Mouse (Mus musculus) skeletal muscle tissue, adult 2 months (tissue): Measurements from ENCODE around the gene Sap30l.

Experiments used
- DNase-seq: peaks from one replicate; pipeline ENCODE4 v3.0.0-alpha.2; 2012; ENCODE audit warnings: low read depth, low spot score

The Sap30l gene

DNA sequence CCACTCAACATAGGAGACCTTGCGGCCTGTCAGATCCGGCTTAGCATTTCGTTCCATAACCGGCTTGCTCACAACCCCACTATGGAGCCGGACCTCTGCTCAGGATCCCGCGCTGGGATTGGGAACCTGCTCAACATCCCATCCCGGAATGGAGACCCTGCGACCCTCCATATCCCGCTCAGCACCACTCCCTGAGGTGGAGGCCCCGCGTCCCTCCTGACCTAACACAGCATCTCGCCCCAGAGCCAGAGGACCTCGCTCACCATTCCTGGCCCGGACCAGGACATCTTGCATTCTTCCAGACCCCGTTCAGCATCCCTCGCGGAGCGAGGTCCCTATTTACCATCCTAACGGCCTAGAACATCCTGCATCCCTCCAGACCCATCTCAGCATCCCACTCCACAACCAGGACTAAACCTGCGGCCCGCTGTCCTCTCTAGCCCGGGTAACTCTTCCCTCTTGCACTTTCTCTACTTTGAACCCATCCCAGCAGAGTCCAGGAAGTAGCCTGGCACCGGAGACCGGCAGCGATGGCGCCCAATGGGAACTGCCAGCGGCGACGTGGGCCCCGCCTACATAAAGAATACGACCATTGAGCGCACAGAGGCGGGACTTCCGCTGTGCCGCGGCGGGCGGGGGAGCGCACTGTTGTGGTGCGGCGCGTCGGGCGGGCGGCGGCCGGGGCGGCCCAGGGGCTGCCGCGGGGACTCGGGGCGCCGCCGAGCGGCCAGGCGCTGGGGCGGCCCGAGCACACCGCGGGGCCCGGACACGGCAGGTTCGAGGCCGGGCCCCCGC, at the start of gene Sap30l:
Gene Sap30l (plus strand): TSS at position 667 of the 795 bp plus-strand sequence.
- DNase-seq = peak; percentile 91

DNA sequence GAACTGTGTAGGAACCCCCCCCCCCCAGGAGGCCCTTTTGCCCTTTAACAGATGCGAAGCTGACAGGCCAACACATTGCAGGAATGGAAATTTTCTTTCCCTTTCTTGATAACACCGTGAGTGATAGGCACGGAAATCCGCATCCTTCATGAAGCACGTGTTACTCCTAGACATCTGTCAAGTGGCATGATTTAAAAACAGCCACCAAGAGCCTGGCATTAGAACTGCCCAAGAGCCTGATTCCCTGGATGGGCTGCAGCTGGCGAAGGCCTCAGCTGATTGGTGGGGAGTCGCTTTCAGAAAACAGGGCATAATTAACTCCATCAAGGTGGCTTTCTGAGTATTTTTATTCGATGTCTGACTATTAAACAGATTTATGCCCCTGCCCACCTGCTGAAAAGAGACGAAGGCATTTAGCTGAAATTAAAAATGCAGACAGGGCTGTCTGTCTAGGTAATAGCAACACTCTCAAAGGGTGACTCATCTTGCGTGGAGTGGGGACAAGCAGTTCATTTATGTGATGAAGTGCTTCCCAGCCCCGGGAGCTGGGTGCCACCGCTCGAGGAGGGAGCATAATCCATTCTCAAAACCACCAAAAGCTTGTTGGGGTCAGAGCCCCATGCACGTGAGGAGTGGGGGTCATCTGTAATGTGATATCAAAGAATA, 47.8 kb upstream of the Sap30l start:
- no peak for DNase-seq

GRCm38 (mm10) chr11:57758621-57759020, 42.8 kb upstream of the Sap30l start:
- DNase-seq = no peak

DNA sequence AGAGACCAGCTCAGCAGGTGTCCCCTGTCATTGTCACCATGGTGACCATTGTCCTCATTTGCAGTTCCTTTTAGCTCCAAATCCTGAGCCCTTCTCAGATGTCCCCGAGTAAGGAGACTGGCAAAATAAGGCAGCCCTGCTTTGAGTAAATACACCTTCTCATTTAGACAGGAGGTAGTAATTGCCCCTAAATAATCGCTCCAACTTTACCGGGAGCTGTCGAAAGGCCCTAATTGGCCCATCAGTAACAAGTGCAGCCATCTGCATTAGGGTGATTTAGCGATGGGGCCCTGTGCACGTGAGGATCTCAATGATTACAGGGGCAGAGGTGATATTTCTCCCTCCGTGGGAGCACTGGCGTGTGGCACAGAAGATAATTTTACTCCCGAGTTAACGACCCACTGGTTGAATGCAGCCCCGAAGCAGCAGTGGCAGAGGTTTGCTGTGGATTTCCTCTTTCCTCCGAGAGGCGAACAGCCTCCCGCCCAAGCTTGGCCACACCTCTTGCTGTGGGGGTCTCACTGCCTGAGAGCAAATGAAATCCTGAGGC, 40.9 kb upstream of the Sap30l start:
- no peak for DNase-seq

GRCm38 (mm10) chr11:57761347-57761746, 40.1 kb upstream of the Sap30l start:
- no peak for DNase-seq

DNA sequence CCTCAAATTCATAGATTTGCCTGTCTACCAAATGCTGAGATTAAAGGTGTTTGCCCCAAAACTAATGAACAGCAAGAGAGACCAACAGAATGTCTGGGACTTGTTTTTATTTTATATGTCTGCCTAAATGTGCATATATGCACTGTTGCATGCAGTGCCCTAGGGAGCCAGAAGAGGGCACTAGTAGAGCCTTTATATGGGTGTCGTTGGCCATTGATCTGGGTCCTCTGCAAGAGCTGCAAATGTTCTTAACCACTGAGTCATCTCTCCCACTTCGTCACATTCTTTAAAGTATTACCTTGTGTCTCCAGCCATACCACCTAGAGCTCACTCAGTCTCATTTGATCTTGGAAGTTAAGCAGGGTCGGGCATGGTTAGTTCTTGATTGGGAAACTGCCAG, 37.3 kb upstream of the Sap30l start:
- DNase-seq = no peak

- no peak for DNase-seq
Observed at GRCm38 (mm10) chr11:57766617-57767016, 34.8 kb upstream of the Sap30l start.

DNA sequence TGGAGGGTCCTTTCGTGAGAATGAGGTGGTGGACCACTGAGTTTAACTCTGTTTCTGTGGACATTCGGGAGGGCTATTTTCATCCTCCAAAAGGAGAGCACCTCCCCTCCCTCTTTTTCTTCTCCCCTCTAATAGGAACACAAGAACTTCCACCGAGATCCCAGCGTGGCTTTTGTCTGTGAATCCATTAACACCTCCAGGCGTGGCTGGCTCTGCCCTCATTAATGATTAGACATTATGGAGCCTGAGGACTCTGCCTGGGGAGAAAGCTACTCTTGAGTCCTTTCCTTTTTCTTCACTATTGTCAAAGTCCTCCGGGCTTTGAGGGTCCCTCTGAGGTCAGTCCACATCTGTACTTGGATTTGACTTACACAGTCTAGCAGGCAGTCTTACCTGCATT, 34.3 kb upstream of the Sap30l start:
- DNase-seq = no peak

- no peak for DNase-seq
Observed at GRCm38 (mm10) chr11:57770776-57771175, 30.7 kb upstream of the Sap30l start.

GRCm38 (mm10) chr11:57771676-57772075, 29.8 kb upstream of the Sap30l start:
- no peak for DNase-seq

GRCm38 (mm10) chr11:57773479-57773878, 28.0 kb upstream of the Sap30l start:
- no peak for DNase-seq

DNA sequence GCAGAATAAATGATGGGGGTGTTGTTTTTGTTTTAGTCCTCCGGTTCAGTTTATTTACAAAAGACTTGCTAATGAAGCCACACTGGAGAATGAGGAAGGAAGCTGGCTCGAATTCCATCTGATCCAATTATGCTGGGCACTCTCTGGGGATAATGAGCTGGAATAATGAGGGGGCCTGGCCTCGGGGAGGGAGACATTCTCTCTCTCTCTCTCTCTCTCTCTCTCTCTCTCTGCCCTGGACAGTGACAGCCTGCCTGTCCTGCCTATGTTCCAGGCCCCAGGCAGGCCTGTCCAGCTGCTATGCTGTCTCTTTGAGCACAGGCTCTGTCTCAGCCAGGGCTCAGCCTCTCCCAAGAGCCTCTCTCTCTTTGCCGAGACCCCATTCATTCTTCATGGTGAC, 27.5 kb upstream of the Sap30l start:
- no peak for DNase-seq

DNA sequence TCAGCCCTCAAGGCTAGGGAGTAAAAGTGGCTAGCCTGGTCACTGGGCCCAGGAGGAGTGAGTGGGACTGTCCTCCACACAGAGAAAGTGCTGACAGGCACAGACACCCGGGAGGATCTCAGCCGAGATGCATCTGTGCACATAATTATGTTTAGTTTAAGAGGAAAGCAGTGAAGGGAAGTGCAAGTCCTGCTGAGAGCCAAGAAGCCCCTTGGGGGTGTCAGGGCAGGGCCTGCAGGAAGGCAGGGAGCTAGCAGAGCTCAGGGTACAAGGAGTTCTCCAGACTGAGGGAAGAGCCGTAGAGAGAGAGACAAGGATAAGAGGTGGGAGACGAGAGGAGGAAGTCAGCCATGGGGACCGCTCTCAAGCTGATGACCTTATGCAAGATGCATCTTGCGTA, 25.6 kb upstream of the Sap30l start:
- no peak for DNase-seq

- DNase-seq = no peak
Observed at GRCm38 (mm10) chr11:57776546-57776945, 24.9 kb upstream of the Sap30l start.

DNA sequence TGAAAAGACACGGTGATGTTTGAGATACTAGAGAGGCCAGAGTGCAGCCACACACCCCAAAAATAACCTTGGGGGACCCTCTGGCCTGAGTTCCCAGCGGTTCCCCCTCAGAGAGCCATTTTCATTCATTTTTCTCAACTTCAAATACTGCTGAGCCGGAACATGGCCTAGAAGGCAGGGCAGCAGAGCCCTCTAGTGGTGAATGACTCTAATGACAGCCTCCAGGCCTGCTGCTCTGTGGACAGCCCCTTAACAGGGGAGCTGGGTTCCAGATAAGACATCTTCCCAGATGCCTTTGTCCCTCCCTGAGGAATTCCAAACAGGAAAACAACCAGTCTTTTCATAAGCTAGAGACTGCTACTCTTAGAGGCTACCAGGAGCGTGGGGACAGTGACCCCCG, 23.1 kb upstream of the Sap30l start:
- peak; percentile 46 for DNase-seq

DNA sequence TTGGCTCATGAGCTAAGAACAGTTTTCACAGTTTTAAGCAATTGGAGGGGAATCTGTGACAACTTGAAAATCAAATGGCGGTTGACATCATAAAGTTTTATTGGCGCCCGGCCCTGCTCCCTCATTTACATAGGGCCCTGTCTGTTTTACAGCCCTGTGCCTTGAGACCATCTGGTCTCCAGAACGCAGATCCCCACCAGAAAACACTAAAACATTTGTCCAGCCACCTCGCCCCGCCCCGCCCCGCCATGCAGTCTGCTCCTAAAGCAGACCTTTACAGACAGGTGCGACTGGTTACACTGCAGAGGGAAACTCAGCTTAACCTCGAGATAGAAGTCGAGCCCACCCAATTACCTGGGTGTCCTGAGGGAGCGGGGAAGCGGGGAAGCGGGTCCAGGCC, 21.6 kb upstream of the Sap30l start:
- no peak for DNase-seq

GRCm38 (mm10) chr11:57786616-57787418, 14.6 kb upstream of the Sap30l start:
- no peak for DNase-seq

GRCm38 (mm10) chr11:57787913-57788312, 13.5 kb upstream of the Sap30l start:
- DNase-seq = peak; percentile 55

GRCm38 (mm10) chr11:57790866-57791535, 10.4 kb upstream of the Sap30l start:
- no peak for DNase-seq

GRCm38 (mm10) chr11:57795086-57795485, 6.4 kb upstream of the Sap30l start:
- DNase-seq = no peak

DNA sequence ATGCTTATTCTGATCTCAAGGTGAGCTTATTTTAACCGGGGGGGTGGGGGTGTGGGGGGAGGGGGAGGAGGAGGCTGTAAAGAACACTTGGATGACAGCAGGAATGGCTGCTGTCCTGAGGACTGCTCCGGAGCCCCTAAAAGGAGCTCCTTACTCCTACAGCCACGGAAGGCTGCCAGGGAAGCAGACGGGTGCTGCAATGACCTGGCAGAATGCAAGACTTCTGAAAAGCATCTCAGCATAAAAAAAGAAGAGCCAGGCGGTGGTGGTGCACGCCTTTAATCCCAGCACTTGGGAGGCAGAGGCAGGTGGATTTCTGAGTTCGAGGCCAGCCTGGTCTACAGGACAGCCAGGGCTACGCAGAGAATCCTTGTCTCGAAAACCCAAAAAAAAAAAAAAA, 3.6 kb upstream of the Sap30l start:
- DNase-seq = no peak

DNA sequence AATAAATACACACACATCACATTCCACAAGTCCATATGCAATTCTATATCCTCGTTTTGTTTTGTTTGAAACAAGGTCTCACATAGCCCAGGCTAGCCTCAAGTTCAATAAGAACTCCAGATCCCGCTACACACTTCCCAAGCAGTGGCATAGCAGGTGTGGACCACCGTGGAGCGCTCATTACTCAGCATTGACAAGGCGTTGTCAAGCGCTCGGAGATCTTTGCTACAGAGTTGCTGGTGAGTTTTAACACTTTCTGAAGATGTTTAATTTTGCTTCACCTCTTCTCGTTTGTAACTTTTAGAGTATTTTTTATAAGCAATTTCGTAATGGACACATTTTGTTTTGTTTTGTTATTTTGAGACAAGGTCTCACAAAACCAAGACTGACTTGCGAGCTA, 2.0 kb upstream of the Sap30l start:
- no peak for DNase-seq
